Mouse (Mus musculus): ENCODE results near the gene Rbbp4. TPM values are rescaled to one million over a fixed set of nuclear protein-coding genes. Genes with fewer than 3 reads are reported as not detected.

The Rbbp4 gene
- total RNA-seq, 2 experiments from 2014 or later = 36.0 to 47.3 TPM

DNA sequence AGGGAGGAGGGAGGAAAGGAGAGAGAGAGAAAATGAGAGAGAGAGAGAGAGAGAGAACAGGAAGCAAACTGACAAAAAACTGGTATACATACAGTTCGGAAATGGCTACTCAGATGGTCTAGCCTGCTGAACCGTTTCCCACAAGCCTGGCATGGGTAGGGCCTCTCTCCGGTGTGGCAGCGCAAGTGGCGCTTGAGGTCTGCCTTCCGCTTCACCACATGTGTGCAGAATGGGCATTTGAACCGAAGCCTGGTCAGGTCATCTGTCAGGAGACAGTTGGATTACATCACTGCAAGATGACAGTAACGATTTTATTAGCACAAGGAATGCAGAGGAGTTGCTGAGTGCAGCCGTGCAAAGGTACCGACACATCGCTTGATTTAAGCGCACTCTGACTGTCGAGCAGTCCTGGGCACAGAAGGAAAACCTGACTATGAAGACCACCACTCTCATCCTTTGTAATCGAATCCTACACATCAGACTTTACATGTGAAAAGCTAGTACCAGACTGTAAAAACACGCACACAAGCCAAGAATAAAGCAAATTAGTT lies 22.5 kb upstream of the Rbbp4 start:
- DNase-seq = no peak
- intact Hi-C loops (cut with DNase I) = no loop called here

DNA sequence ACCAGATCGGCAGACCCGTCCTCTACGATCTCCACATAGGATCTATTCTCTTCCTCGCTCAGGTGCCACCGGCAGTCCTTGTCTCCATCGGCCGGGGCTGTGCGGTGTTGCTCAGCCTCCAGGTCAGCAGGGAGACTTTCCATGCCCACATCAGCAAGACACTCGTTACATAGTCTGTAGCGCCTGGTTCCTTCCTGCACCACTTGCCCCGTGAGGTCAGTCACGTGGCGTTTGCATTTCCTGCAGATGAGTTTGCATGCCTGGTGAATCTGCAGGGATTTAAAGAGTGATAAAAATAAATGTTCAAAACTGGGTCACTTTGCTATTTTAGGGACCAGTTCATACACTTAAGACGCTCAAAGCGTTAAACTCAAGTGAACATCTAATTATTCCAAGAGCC lies 19.1 kb upstream of the Rbbp4 start:
- DNase-seq = no peak
- intact Hi-C loops (cut with DNase I) = no loop called here

DNA sequence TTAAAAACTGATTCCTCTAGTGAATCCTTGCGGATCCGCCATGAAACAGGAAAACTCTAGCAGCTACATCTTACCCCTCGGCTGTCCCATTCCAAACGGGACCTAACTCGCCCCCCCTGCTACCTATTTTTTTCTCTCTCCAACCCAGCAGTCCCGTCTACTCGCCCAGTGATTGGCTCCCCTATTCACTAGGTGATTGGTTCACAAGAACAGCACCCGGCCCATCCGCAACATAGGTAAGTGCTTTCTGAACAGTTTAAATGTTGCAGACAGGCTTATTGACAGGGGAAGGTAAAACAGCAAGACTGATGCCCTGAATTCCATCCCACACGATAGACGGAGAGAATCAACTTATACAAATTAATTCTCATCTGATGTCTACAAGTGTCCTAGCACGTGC lies 18.0 kb upstream of the Rbbp4 start:
- DNase-seq = no peak
- intact Hi-C loops (cut with DNase I) = no loop called here

DNA sequence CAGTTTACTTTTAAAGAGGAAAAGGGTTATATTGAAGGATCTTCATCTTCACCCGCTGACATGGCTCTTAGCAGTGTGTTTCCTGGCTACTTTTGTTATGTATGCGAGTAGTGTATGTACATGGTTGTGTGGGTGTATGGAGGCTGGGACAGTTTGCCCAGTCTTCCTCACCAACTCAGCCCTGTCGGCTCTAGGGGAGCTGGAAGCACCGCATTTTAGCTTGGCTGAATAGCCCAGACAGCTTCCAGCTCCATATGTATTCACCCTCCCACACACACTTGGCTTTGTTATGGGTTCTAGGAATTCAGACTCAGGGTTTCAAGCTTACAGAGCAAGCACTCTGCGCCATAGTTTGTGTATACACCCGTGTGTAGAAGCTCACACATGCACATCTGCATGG lies 15.9 kb upstream of the Rbbp4 start:
- intact Hi-C loops (cut with DNase I) = no loop called here
- DNase-seq = no peak

DNA sequence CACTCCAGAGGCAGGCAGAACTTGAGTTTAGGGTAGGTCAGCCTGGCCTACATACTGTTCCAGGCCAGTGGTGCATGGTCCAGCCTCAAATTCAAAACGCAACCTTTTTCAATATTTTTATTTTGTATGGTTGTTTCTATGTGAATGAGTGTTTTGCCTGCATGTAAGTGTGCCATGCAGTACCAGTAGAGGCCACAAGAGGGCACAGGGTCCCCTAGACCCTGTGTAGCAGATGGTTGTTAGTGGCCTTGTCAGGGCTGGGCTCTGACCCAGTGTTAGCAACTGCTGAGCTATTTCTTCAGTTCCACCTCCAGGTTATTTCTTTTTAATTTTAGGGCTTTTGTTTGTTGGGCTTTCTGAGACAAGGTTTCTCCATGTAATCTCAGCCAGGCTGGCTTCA lies 15.5 kb upstream of the Rbbp4 start:
- intact Hi-C loops (cut with DNase I) = loop anchor here (1.0 kb wide), 1 partner anchor 105 kb away; no protein-coding TSS in a partner anchor
- DNase-seq = peak; percentile 58 to 72

DNA sequence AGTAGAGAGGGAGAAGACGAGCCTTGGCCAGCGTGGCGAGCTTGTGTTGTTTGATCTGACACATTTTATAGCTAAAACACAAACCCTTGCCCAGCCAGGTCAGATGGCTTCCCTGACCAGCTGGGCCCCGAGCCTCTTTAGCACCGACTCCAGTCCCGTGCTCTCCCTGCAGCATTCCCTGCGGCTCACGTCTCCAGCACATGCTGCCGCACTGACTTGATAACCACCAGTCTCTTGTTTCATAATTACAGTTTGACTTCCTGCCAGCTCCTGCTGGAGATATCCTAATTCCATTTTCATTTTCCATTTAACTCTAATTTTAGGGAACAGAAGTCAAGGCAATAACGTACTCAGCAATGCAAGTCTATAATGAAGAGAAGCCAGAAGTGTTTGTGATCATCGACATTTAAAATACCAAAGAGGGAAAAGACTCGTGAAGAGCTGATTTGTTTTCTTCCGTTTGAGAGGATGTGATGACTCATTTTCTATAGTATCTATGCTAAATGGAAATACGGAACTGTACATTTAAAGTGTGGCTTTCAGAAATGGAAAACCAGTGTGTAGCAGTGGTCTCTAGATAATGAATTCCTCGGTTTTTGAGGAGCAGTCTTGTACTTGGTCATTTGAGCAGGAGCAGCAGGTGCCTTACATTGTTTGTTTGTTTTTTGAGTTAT lies 11.4 kb upstream of the Rbbp4 start:
- no peak for DNase-seq
- intact Hi-C loops (cut with DNase I) = no loop called here

DNA sequence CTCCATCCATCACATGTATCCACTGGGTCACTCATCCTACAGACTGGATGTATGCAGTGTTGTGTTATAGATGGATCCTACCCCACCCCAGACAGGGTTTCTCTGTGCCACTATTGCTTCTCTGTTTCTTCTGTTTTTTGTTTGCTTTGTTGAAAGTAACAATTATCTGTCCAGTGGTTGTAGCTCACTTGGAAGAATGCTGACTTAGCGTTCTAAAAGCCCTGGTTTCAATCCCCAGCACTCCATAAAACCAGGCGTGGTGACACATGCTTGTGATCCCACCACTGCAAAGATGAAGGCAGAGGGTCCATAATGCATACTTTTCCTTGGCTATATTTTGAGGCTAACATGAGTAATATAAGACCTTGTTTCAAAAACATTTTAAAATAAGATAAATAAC lies 7.5 kb upstream of the Rbbp4 start:
- intact Hi-C loops (cut with DNase I) = no loop called here
- no peak for DNase-seq

DNA sequence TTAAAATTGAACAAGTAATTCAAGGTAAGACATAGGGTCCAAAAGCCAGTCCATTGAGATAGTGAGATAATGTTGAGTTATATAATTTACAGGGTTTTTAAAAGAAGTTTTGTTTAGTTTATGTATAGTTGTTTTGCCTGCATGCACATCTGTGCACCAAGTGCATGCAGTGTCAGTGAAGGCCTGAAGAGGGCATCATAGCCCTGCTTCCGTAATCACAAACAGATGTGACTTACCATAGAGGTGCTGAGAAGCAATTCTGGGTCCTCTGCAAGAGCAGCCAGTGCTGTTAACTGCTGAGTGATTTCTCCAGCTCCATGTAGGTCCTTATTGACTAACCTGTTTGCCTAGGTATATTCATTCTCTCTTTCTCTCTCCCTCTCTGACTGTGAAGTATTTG lies 6.7 kb upstream of the Rbbp4 start:
- intact Hi-C loops (cut with DNase I) = no loop called here
- DNase-seq = no peak

DNA sequence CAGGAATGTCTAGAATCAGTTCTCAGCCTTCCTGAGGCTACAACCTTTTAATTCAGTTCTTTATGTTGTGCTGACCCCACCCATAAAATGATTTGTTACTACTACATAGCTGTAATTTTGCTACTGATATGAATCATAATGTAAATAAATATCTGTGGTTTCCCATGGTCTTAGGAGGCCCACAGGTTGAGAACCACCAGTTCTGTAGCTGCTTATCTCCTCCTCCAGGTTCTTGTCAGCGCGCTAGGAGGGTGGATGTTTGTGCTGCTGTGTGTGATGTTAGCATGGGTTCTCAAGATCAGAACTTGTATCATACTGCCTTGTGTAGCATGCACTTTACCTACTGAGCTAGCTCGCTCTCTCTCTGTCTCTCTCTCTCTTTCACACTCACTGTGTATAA lies 4.6 kb upstream of the Rbbp4 start:
- intact Hi-C loops (cut with DNase I) = no loop called here
- DNase-seq = no peak

DNA sequence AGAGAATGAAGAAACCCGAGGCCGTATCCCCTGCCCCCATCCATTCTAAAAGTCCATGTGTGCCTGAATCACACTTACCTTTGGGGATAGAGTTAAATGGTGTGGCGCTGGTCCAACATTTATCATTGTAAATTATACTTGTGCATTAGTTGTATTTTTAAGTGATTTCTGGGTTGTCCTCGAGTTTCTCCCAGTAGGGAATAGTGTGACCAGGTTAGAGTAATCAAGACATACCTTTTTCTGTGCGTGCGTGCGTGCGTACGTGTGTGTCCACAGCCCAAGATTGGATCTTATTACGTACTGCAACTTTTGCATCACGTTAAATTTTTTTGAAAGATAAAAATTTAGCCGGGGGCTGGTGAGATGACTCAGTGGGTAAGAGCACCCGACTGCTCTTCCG lies 1.1 kb upstream of the Rbbp4 start:
- intact Hi-C loops (cut with DNase I) = no loop called here
- no peak for DNase-seq

DNA sequence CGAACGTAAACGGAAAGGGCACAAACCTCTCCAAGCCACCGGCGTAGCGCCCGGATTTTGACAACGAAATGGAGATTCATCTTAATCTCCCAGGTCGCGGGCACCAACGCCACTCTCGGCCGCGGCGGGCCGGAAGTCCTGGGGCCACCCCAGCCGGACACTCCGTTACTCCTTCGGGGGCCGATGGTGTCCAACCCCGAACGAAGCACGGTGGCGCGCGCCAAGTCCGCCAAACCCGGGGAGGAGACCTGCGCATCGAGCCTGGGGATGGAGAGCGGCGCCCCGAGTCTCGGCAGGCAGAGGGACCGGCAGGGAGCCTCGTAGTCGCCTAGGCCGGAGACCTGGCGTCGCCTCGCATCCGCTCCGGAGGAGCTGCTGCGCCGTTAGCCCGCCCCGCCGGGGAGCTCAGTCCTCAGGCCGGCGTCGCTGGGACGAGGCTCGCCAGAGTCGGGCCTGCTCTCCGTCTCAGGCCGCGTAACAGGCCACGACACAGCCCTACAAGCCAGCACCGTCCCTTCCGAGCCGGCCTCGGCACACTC lies 424 bp downstream of the Rbbp4 start:
- no peak for DNase-seq
- intact Hi-C loops (cut with DNase I) = loop anchor here (5.0 kb wide), 1 partner anchor 42 kb away; no protein-coding TSS in a partner anchor

DNA sequence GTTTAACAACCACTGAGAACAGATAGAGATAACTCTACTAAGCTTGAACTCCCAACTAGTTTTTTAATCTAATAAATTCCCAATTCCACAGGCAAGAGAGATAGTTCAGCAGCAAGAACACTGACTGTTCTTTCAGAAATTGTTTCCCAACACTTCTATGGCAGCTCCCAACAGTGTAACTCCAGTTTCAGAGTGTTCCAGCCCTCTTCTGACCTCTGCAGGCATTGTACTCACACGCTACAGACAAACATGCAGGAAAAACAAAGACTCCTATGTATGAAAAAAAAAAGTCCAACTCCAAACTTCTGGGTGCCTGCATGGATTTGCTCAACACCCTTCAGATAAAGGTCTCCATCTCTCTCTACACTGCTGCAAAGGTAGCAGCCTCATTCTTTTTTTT lies 2.3 kb downstream of the Rbbp4 start:
- intact Hi-C loops (cut with DNase I) = loop anchor here (5.0 kb wide), 1 partner anchor 41 kb away; no protein-coding TSS in a partner anchor
- no peak for DNase-seq

DNA sequence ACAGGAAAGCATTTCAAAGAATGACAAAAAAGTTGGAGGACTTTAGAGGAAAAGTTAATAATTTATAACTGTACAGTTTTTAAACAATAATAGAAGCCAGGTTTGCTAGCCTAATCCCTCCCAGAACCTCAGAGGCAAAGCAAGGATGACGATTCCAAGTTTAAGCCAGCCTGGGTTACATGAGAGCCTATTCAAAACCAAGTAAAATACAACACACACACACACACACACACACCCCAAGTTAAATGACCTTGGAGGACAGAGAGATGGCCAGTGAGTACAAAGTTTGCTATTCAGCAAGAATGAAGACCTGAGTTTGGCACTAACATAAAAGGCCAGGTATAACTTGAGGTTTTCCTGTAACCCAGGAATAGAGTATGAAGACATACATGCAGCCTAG lies 9.0 kb downstream of the Rbbp4 start:
- intact Hi-C loops (cut with DNase I) = no loop called here
- no peak for DNase-seq

DNA sequence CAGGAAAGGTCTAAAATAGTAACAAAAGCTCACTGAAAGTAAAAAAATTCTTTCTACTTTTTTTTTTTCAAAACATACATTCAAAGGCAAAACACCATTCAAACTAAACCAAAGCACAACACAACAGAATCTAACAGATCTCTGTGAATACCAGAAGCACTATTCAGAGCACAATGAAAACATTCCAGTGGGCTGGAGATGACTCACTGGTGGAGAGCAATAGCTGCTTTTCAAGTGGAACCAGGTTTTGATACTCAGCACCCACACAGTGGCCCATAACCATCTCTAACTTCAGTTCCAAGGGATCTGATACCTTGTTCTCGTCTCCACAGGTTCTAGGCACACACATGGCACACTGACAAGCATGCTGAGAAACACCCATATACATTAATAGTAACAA lies 10.4 kb downstream of the Rbbp4 start:
- DNase-seq = no peak
- intact Hi-C loops (cut with DNase I) = no loop called here

DNA sequence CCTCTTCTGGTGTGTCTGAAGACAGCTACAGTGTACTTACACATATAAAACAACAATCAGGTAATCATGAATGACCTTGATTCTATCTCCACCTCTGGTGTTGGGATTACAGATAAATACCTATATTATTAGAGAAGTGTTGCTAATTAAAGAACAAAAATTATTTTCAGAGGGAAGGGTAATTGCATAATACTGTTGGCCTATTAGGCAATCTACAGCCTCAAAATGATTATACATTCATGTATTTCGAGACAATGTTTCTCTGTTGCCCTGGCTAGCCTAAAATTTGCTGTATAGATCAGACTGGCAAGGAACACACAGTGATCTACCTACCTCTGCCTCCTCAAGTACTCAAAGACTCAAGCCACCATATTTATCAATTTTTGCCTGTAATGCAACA lies 11.7 kb downstream of the Rbbp4 start:
- intact Hi-C loops (cut with DNase I) = no loop called here
- DNase-seq = no peak

DNA sequence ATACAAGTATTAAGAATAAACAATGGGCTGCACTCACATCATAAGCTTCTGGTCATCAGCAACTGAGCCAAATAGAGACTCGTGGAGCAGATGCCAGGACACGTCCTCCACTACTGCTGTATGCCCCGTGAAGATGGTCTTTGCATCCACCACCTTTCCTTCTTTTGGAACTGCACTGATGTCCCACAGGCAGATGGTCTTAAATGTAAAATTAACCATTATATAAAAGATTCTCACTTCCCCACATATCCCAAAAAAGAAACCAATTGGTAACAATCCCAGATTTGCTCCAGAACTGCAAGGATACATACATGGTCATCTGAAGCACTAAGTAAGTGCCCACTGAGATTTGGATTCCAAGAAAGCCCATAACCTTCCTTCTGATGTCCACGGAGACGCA lies 13.1 kb downstream of the Rbbp4 start:
- intact Hi-C loops (cut with DNase I) = no loop called here
- DNase-seq = no peak

DNA sequence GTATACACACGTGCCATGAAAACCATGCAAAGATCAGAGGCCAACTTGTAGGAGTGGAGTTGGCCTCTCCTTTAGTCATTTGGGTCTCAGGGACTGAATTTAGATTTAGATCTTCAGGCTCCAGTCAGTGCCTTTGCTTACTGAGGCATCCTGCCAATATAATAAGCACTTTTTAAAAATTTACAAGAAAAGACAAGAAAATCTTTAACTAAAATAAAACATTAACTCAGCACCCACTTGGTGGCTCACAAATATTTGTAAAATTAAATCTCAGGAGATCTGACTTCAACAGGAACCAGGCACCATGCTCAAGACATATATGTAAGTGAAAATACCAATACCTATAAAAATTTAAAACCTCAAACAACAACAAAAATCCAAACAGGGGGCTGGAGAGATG lies 14.3 kb downstream of the Rbbp4 start:
- intact Hi-C loops (cut with DNase I) = no loop called here
- DNase-seq = no peak

DNA sequence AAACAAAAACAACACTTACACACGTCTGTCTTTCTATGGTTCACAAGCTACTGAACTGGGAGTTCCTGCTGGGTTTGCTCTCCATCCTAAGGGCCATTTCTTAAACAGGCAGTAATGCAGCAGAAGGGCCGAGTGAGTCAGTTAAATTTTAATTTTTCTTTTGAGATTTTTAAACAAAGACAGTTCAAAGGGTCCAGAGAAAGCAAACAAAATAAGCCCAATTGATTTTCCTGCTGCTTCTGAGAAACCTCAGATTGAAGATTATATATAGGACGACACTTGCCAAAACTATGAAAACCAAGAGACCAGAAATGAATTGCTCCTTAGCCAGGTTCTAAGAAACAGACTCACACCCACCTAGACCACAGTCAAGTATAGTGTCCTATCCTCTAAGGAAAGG lies 21.3 kb downstream of the Rbbp4 start:
- no peak for DNase-seq
- intact Hi-C loops (cut with DNase I) = no loop called here

DNA sequence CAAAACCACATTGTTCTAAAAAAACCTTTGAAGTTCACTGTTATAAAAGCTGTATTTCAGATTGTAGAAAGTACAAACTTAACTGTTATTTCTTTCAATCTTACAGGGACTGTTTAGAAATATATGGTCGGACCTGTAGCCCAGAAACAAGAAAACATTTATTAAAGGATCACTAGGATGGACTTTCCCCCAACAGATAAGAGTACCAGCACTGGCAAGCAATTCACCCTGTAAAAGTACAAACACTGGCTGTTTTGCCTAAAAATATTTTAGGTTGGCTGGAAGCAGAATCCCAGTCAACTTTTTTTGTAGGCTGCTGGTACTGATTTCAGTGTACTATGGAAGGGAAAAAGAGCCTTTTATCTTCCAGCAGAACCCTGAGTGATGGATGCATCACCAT lies 27.2 kb downstream of the Rbbp4 start:
- intact Hi-C loops (cut with DNase I) = no loop called here
- DNase-seq = no peak

DNA sequence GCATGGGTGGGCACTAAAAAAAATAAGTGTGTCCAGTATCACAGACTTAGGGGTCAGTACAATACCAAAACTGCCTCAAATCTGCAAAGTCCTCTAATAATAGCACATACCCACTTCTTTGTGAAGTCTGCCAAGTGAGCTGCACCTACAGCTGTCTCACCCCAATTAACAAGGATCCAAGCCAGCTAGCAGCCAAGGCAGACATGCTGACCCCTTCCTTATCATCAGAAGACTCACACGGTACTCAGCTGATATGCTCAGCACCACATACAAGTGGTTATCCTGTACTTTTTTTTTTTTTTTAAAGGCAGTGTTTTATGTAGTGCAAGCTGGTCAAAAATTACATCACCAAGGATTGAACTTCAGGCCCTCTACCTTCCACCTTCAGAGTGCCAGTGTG lies 30.9 kb downstream of the Rbbp4 start:
- intact Hi-C loops (cut with DNase I) = no loop called here
- no peak for DNase-seq

DNA sequence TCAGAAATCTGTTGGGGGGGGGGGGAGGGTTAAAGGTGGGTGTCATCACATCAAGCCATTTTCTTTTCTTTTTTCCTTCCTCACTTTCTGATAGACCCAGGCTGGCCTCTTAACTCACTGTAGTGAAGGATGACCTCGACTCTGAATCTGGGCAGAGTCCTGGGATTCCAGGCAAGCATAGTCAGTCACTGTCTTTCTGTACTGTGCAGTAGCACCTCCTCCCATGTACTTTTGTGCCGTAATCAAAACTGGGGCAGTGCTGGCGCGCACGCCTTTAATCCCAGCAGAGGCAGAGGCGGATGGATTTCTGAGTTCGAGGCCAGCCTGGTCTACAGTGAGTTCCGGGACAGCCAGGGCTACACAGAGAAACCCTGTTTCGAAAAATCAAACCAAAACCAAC lies 31.4 kb downstream of the Rbbp4 start:
- DNase-seq = no peak
- intact Hi-C loops (cut with DNase I) = no loop called here

DNA sequence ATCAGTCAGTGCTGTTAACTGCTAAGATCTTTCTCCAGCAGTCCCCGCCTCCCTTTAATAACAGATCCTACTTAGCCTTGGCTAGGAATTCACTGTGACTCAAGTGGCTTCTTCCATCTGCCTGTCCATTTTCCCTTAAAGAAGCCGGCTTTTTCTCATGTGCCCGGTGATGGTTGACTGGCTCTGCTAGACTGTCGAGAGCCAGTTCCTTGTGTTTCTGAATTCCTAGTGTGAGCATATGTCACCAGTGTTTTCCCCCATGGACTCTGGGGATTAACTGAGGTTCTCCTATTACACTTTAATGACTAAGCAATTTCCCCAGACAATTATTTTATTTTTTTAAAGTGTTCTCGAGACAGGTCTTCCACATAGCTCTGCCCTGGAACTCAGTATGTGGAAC lies 31.8 kb downstream of the Rbbp4 start:
- DNase-seq = no peak
- intact Hi-C loops (cut with DNase I) = no loop called here

DNA sequence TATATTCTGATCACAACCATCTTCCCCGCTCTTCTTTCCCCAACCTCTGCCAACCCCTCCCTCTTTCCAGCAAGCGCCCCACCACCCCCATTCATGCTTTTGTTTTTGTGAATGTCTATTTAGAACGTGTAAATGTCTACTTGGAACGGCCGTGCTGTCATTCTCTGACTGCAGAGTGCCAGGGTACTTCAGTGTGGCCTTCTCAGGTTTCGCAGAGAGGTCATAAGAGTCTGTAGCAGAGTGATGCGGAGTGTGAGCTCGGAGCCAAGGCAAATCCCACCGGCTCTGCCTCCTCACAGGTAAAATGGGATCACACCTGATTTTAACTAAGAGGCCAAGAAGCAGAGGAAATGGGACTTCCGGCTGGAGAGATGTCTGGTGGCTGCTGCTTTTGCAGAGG lies 36.0 kb downstream of the Rbbp4 start:
- intact Hi-C loops (cut with DNase I) = no loop called here
- no peak for DNase-seq

All from gastrocnemius, postnatal 36 days (tissue).